Mouse (Mus musculus): Measurements from ENCODE around the gene Fkbp8. TPM values are rescaled to one million over a fixed set of nuclear protein-coding genes. Genes with fewer than 3 reads are reported as not detected.

Fkbp8 gene
- polyA plus RNA-seq, 1 experiment from 2014 or later = 281 TPM

GRCm38 (mm10) chr8:70540507-70541071 is 13.1 kb downstream of the Fkbp8 start:
- Histone ChIP-seq H3K27me3 (ENCODE audit: control insufficient read depth, insufficient read depth, low read length) (no peaks in the 10 kb centered on the region), H3K9me3 (ENCODE audit: control insufficient read depth, low read depth, low read length) (no peaks in the 10 kb centered on the region), H3K9ac (replicated peaks; ENCODE audit: low read depth, low read length) (peak overlapping the region; percentile 73), H3K4me3 (ENCODE audit: low read depth, low read length) (peak overlapping the region; percentile 82), H3K36me3 (ENCODE audit: control insufficient read depth, insufficient read depth, low read length) (peaks cover 14% of the 10 kb centered on the region; the same call in 1 of the 2 replicates), H3K4me1 (ENCODE audit: control insufficient read depth, insufficient read depth, low read length) (peaks cover 20% of the 10 kb centered on the region), H3K4me2 (replicated peaks; ENCODE audit: low read depth, low read length) (peak overlapping the region; percentile 96), H3K27ac (ENCODE audit: low read length) (no peak overlapping the region)
- WGBS = 36% methylated on average over 7 of the region's 7 CpGs
- no peak for ATAC-seq (ENCODE audit: insufficient number of reproducible peaks, insufficient read depth, low FRiP score, low read depth)

GRCm38 (mm10) chr8:70541081-70541480 is 13.6 kb downstream of the Fkbp8 start:
- Histone ChIP-seq H3K4me2 (replicated peaks; ENCODE audit: low read depth, low read length) (peak overlapping the region; percentile 96), H3K27ac (ENCODE audit: low read length) (no peak overlapping the region), H3K4me1 (ENCODE audit: control insufficient read depth, insufficient read depth, low read length) (peaks cover 20% of the 10 kb centered on the region), H3K27me3 (ENCODE audit: control insufficient read depth, insufficient read depth, low read length) (no peaks in the 10 kb centered on the region), H3K9me3 (ENCODE audit: control insufficient read depth, low read depth, low read length) (no peaks in the 10 kb centered on the region), H3K36me3 (ENCODE audit: control insufficient read depth, insufficient read depth, low read length) (peaks cover 9% of the 10 kb centered on the region; the same call in 1 of the 2 replicates), H3K4me3 (ENCODE audit: low read depth, low read length) (peak overlapping the region; percentile 82; the same call in 1 of the 2 replicates), H3K9ac (replicated peaks; ENCODE audit: low read depth, low read length) (no peak overlapping the region)
- WGBS = 81% methylated on average over 5 of the region's 5 CpGs
- no peak for ATAC-seq (ENCODE audit: insufficient number of reproducible peaks, insufficient read depth, low FRiP score, low read depth)

- no peaks in the 10 kb centered on the region for H3K36me3 ChIP-seq (ENCODE audit: control insufficient read depth, insufficient read depth, low read length)
- ATAC-seq (ENCODE audit: insufficient number of reproducible peaks, insufficient read depth, low FRiP score, low read depth) = no peak
- H3K9me3 ChIP-seq (ENCODE audit: control insufficient read depth, low read depth, low read length) = no peaks in the 10 kb centered on the region
- no peak overlapping the region for H3K4me2 ChIP-seq (replicated peaks; ENCODE audit: low read depth, low read length)
- H3K9ac ChIP-seq (replicated peaks; ENCODE audit: low read depth, low read length) = no peak overlapping the region
- no peak overlapping the region for H3K4me3 ChIP-seq (ENCODE audit: low read depth, low read length)
- H3K27me3 ChIP-seq (ENCODE audit: control insufficient read depth, insufficient read depth, low read length) = no peaks in the 10 kb centered on the region
- H3K27ac ChIP-seq (ENCODE audit: low read length) = no peak overlapping the region
- H3K4me1 ChIP-seq (ENCODE audit: control insufficient read depth, insufficient read depth, low read length) = peaks cover 16% of the 10 kb centered on the region
- WGBS = 53% methylated on average over 6 of the region's 6 CpGs
Measured at GRCm38 (mm10) chr8:70544200-70544687, 16.7 kb downstream of the Fkbp8 start.

GRCm38 (mm10) chr8:70546412-70546811 is 18.9 kb downstream of the Fkbp8 start:
- Histone ChIP-seq H3K4me3 (ENCODE audit: low read depth, low read length) (no peak overlapping the region), H3K27me3 (ENCODE audit: control insufficient read depth, insufficient read depth, low read length) (no peaks in the 10 kb centered on the region), H3K9me3 (ENCODE audit: control insufficient read depth, low read depth, low read length) (no peaks in the 10 kb centered on the region), H3K4me2 (replicated peaks; ENCODE audit: low read depth, low read length) (no peak overlapping the region), H3K36me3 (ENCODE audit: control insufficient read depth, insufficient read depth, low read length) (no peaks in the 10 kb centered on the region), H3K4me1 (ENCODE audit: control insufficient read depth, insufficient read depth, low read length) (0 out of 2 replicates have a peak, but pooled peaks cover 3% of the 10 kb centered on the region), H3K9ac (replicated peaks; ENCODE audit: low read depth, low read length) (no peak overlapping the region), H3K27ac (ENCODE audit: low read length) (no peak overlapping the region)
- WGBS = 84% methylated on average over 4 of the region's 4 CpGs
- ATAC-seq (ENCODE audit: insufficient number of reproducible peaks, insufficient read depth, low FRiP score, low read depth) = no peak

GRCm38 (mm10) chr8:70547762-70548161 is 20.2 kb downstream of the Fkbp8 start:
- no peak overlapping the region for H3K4me2 ChIP-seq (replicated peaks; ENCODE audit: low read depth, low read length)
- no peak for ATAC-seq (ENCODE audit: insufficient number of reproducible peaks, insufficient read depth, low FRiP score, low read depth)
- no peaks in the 10 kb centered on the region for H3K9me3 ChIP-seq (ENCODE audit: control insufficient read depth, low read depth, low read length)
- peaks cover 3% of the 10 kb centered on the region; the same call in 1 of the 2 replicates for H3K4me1 ChIP-seq (ENCODE audit: control insufficient read depth, insufficient read depth, low read length)
- no peak overlapping the region for H3K9ac ChIP-seq (replicated peaks; ENCODE audit: low read depth, low read length)
- H3K27ac ChIP-seq (ENCODE audit: low read length) = no peak overlapping the region
- H3K4me3 ChIP-seq (ENCODE audit: low read depth, low read length) = no peak overlapping the region
- no peaks in the 10 kb centered on the region for H3K36me3 ChIP-seq (ENCODE audit: control insufficient read depth, insufficient read depth, low read length)
- H3K27me3 ChIP-seq (ENCODE audit: control insufficient read depth, insufficient read depth, low read length) = no peaks in the 10 kb centered on the region
- 87% methylated on average over 6 of the region's 6 CpGs for WGBS

- 91% methylated on average over 10 of the region's 10 CpGs for WGBS
- no peak for ATAC-seq (ENCODE audit: insufficient number of reproducible peaks, insufficient read depth, low FRiP score, low read depth)
- Histone ChIP-seq H3K9me3 (ENCODE audit: control insufficient read depth, low read depth, low read length) (no peaks in the 10 kb centered on the region), H3K27me3 (ENCODE audit: control insufficient read depth, insufficient read depth, low read length) (no peaks in the 10 kb centered on the region), H3K4me3 (ENCODE audit: low read depth, low read length) (no peak overlapping the region), H3K4me1 (ENCODE audit: control insufficient read depth, insufficient read depth, low read length) (peaks cover 13% of the 10 kb centered on the region), H3K36me3 (ENCODE audit: control insufficient read depth, insufficient read depth, low read length) (no peaks in the 10 kb centered on the region), H3K27ac (ENCODE audit: low read length) (no peak overlapping the region), H3K4me2 (replicated peaks; ENCODE audit: low read depth, low read length) (no peak overlapping the region), H3K9ac (replicated peaks; ENCODE audit: low read depth, low read length) (no peak overlapping the region)
Measured at GRCm38 (mm10) chr8:70549412-70550184, 22.1 kb downstream of the Fkbp8 start.

- H3K27ac ChIP-seq (ENCODE audit: low read length) = no peak overlapping the region
- WGBS = 61% methylated on average over 3 of the region's 3 CpGs
- ATAC-seq (ENCODE audit: insufficient number of reproducible peaks, insufficient read depth, low FRiP score, low read depth) = no peak
Measured at GRCm38 (mm10) chr8:70551558-70552161, 24.1 kb downstream of the Fkbp8 start.

GRCm38 (mm10) chr8:70552836-70553235 is 25.3 kb downstream of the Fkbp8 start:
- Histone ChIP-seq H3K4me2 (replicated peaks; ENCODE audit: low read depth, low read length) (no peak overlapping the region), H3K4me3 (ENCODE audit: low read depth, low read length) (no peak overlapping the region), H3K9ac (replicated peaks; ENCODE audit: low read depth, low read length) (no peak overlapping the region), H3K36me3 (ENCODE audit: control insufficient read depth, insufficient read depth, low read length) (peaks cover 3% of the 10 kb centered on the region; the same call in 1 of the 2 replicates), H3K27me3 (ENCODE audit: control insufficient read depth, insufficient read depth, low read length) (no peaks in the 10 kb centered on the region), H3K4me1 (ENCODE audit: control insufficient read depth, insufficient read depth, low read length) (peaks cover 13% of the 10 kb centered on the region), H3K27ac (ENCODE audit: low read length) (no peak overlapping the region), H3K9me3 (ENCODE audit: control insufficient read depth, low read depth, low read length) (no peaks in the 10 kb centered on the region)
- 36% methylated on average over 1 of the region's 1 CpGs for WGBS
- ATAC-seq (ENCODE audit: insufficient number of reproducible peaks, insufficient read depth, low FRiP score, low read depth) = no peak

More at GRCm38 (mm10) chr8:70551558-70552161, 24.1 kb downstream of the Fkbp8 start:
- Histone ChIP-seq H3K4me3 (ENCODE audit: low read depth, low read length) (no peak overlapping the region), H3K9me3 (ENCODE audit: control insufficient read depth, low read depth, low read length) (no peaks in the 10 kb centered on the region), H3K27me3 (ENCODE audit: control insufficient read depth, insufficient read depth, low read length) (no peaks in the 10 kb centered on the region), H3K4me1 (ENCODE audit: control insufficient read depth, insufficient read depth, low read length) (peaks cover 13% of the 10 kb centered on the region), H3K36me3 (ENCODE audit: control insufficient read depth, insufficient read depth, low read length) (peaks cover 3% of the 10 kb centered on the region; the same call in 1 of the 2 replicates), H3K4me2 (replicated peaks; ENCODE audit: low read depth, low read length) (no peak overlapping the region), H3K9ac (replicated peaks; ENCODE audit: low read depth, low read length) (no peak overlapping the region)

All from stomach, embryonic 14.5 days (tissue).